Mouse (Mus musculus): ENCODE measurements around the gene Resf1. TPM values are rescaled to one million over a fixed set of nuclear protein-coding genes. Genes with fewer than 3 reads are reported as not detected.

The Resf1 gene
- polyA plus RNA-seq, 2 experiments, result 5.0 to 23.6 TPM

DNA sequence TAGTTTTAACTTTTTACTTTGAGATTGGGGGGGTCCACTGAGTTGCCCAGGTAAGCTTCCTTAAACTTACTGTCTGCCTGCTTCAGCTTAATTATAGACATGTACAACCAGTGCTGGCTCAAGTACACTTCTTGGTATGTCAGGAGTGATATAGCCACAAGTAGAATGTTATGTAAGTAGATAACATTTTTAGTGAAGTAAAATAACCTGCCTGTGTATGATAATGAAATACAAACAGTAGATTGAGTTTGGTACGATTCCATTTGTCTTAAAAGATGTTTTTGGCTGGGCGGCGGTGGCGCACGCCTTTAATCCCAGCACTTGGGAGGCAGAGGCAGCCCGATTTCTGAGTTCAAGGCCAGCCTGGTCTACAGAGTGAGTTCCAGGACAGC is 15.0 kb downstream of the Resf1 start:
- H3K36me3 ChIP-seq (replicated peaks; ENCODE audit: control insufficient read depth, insufficient read depth, low read depth), result peaks cover 54% of the 10 kb centered on the region
- no peak overlapping the region for H3K27ac ChIP-seq
- H3K27me3 ChIP-seq (ENCODE audit: control insufficient read depth, insufficient read depth, low read length), result no peaks in the 10 kb centered on the region
- no peak overlapping the region for H3K9ac ChIP-seq (replicated peaks)
- TF ChIP-seq CTCF (IDR thresholded peaks at IDR 0.05; ENCODE audit: low read depth) (no peak), EP300 (IDR thresholded peaks at IDR 0.05; ENCODE audit: low read depth) (no peak)
- no peak for ATAC-seq (ENCODE audit: insufficient read depth)
- H3K4me3 ChIP-seq (ENCODE audit: insufficient read depth in 1 of 2, low read depth in 2 of 2, low read length in 2 of 2), result no peak overlapping the region
- peaks cover 0 to 7% of the 10 kb centered on the region in 2 experiments; a peak in 2 of 4 replicates for H3K4me1 ChIP-seq (replicated peaks; ENCODE audit: control insufficient read depth in 2 of 2, insufficient read depth in 2 of 2, low read length in 1 of 2)
- no peak for DNase-seq (ENCODE audit: low read depth in 3 of 3, low spot score in 3 of 3)
- no peak overlapping the region for H3K4me2 ChIP-seq (ENCODE audit: low read depth)
- 90% methylated on average over 6 of the region's 6 CpGs for WGBS (ENCODE audit: insufficient replicate concordance)
- no peaks in the 10 kb centered on the region for H3K9me3 ChIP-seq (ENCODE audit: control insufficient read depth, low read length)

DNA sequence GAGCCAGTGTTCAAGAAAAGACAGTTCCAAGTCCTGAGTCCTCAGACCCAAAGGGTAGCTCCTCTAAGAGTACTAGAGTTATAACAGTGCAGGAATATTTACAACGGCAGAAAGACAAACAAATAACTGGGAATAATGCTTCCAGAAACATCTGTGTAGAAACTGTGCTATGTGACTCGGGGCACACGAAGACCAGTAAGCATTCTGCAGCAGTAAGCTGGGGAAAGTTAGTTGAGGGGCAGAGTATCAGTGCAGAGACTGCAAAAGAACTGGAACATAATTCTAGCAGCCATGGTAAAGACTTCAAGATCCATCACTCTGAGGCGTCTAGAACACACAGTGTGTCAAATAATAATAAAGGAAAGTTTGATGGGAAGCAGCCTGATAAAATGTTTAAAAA is 19.9 kb downstream of the Resf1 start:
- no peaks in the 10 kb centered on the region for H3K27me3 ChIP-seq (ENCODE audit: control insufficient read depth, insufficient read depth, low read length)
- H3K27ac ChIP-seq, result no peak overlapping the region
- no peak for ATAC-seq (ENCODE audit: insufficient read depth)
- peaks cover 0 to under 1% of the 10 kb centered on the region in 2 experiments; a peak in 1 of 4 replicates for H3K4me1 ChIP-seq (replicated peaks; ENCODE audit: control insufficient read depth in 2 of 2, insufficient read depth in 2 of 2, low read length in 1 of 2)
- DNase-seq (ENCODE audit: low read depth in 3 of 3, low spot score in 3 of 3), result no peak
- no peak overlapping the region for H3K9ac ChIP-seq (replicated peaks)
- TF ChIP-seq CTCF (IDR thresholded peaks at IDR 0.05; ENCODE audit: low read depth) (no peak), EP300 (IDR thresholded peaks at IDR 0.05; ENCODE audit: low read depth) (no peak)
- no peak overlapping the region for H3K4me2 ChIP-seq (ENCODE audit: low read depth)
- no peaks in the 10 kb centered on the region for H3K9me3 ChIP-seq (ENCODE audit: control insufficient read depth, low read length)
- H3K4me3 ChIP-seq (ENCODE audit: insufficient read depth in 1 of 2, low read depth in 2 of 2, low read length in 2 of 2), result no peak overlapping the region
- H3K36me3 ChIP-seq (replicated peaks; ENCODE audit: control insufficient read depth, insufficient read depth, low read depth), result peaks cover 45% of the 10 kb centered on the region
- 82% methylated on average over 4 of the region's 4 CpGs for WGBS (ENCODE audit: insufficient replicate concordance)

DNA sequence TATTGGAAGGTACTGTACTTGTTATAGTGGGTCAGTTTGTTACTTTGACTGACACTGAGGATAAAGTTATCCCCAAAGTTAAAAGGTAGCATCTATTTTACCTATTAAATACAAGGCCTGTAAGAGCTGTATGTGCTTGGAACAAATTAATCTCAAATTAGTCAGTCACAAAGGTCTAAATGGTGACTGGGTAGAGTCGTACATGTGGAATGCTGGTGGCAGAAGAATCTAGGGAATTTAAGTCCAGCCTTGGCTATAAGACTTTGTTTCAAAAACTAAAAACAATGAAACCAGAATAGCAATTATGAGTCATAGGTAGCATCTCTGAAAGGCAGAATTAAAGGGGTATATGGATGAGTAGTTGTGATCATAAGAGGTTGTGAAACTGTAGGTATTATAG is 21.1 kb downstream of the Resf1 start:
- no peak for DNase-seq (ENCODE audit: low read depth in 3 of 3, low spot score in 3 of 3)
- Histone ChIP-seq H3K9me3 (ENCODE audit: control insufficient read depth, low read length) (no peaks in the 10 kb centered on the region), H3K4me2 (ENCODE audit: low read depth) (no peak overlapping the region), H3K4me3 (ENCODE audit: insufficient read depth in 1 of 2, low read depth in 2 of 2, low read length in 2 of 2) (no peak overlapping the region), H3K36me3 (replicated peaks; ENCODE audit: control insufficient read depth, insufficient read depth, low read depth) (peaks cover 48% of the 10 kb centered on the region), H3K27ac (no peak overlapping the region), H3K27me3 (ENCODE audit: control insufficient read depth, insufficient read depth, low read length) (no peaks in the 10 kb centered on the region), H3K4me1 (replicated peaks; ENCODE audit: control insufficient read depth in 2 of 2, insufficient read depth in 2 of 2, low read length in 1 of 2) (no peaks in the 10 kb centered on the region), H3K9ac (replicated peaks) (no peak overlapping the region)
- ATAC-seq (ENCODE audit: insufficient read depth), result no peak
- TF ChIP-seq EP300 (IDR thresholded peaks at IDR 0.05; ENCODE audit: low read depth), result no peak
- no peak for TF ChIP-seq CTCF (IDR thresholded peaks at IDR 0.05; ENCODE audit: low read depth)
- whole genome bisulfite sequencing (ENCODE audit: insufficient replicate concordance), result 83% methylated on average over 1 of the region's 1 CpGs

DNA sequence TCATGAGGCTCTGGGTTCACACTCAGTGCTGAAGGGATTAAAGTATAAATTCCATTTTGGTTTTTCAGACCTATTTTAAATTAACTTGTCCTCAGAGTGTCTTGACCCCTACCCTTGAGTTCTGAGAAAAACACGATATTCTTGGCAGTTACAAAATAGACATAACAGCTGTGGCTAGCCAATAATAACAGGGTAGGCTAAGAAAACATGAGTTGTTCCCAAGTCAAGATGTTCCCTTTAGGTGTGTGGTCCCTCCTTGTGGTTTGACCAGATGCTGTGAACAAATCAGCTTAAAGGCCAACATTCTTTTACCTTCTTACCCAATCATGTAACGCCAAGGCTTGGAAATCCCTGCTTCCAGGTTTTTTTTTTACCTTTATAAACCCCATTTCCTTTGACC is 23.8 kb downstream of the Resf1 start:
- H3K4me2 ChIP-seq (ENCODE audit: low read depth), result no peak overlapping the region
- 87% methylated on average over 2 of the region's 2 CpGs for WGBS (ENCODE audit: insufficient replicate concordance)
- no peak overlapping the region for H3K27ac ChIP-seq

DNA sequence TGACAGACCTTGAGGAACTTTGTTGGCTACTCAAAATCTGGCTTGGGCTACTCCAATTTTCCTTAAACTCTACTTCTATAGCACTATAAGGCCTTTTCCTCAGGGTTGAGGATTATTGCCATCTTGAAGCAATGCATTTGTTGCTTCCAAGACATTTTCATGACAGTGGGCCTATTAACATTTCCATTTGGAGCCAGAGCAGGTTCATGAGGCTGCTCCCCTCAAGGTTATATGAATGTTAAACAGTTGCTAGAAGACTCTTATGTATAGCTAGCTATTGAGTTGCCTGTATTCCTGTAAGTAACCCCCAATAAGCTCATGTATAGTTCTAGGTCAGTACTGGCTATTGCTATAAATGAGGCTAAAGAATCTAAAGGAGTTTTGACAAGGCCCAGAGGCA is 28.8 kb downstream of the Resf1 start:
- no peak for ATAC-seq (ENCODE audit: insufficient read depth)
- Histone ChIP-seq H3K27ac (no peak overlapping the region), H3K4me2 (ENCODE audit: low read depth) (no peak overlapping the region), H3K27me3 (ENCODE audit: control insufficient read depth, insufficient read depth, low read length) (no peaks in the 10 kb centered on the region), H3K4me3 (ENCODE audit: insufficient read depth in 1 of 2, low read depth in 2 of 2, low read length in 2 of 2) (no peak overlapping the region), H3K9ac (replicated peaks) (no peak overlapping the region), H3K9me3 (ENCODE audit: control insufficient read depth, low read length) (no peaks in the 10 kb centered on the region), H3K4me1 (replicated peaks; ENCODE audit: control insufficient read depth in 2 of 2, insufficient read depth in 2 of 2, low read length in 1 of 2) (no peaks in the 10 kb centered on the region), H3K36me3 (replicated peaks; ENCODE audit: control insufficient read depth, insufficient read depth, low read depth) (peaks cover 16% of the 10 kb centered on the region)
- no peak for DNase-seq (ENCODE audit: low read depth in 3 of 3, low spot score in 3 of 3)
- no peak for TF ChIP-seq EP300 (IDR thresholded peaks at IDR 0.05; ENCODE audit: low read depth)
- TF ChIP-seq CTCF (IDR thresholded peaks at IDR 0.05; ENCODE audit: low read depth), result no peak

More for the DNA sequence above, 23.8 kb downstream of the Resf1 start:
- ATAC-seq (ENCODE audit: insufficient read depth) (no peak), DNase-seq (ENCODE audit: low read depth in 3 of 3, low spot score in 3 of 3) (no peak)
- TF ChIP-seq EP300 (IDR thresholded peaks at IDR 0.05; ENCODE audit: low read depth) (no peak), CTCF (IDR thresholded peaks at IDR 0.05; ENCODE audit: low read depth) (no peak)
- Histone ChIP-seq H3K9me3 (ENCODE audit: control insufficient read depth, low read length) (no peaks in the 10 kb centered on the region), H3K9ac (replicated peaks) (no peak overlapping the region), H3K27me3 (ENCODE audit: control insufficient read depth, insufficient read depth, low read length) (no peaks in the 10 kb centered on the region), H3K36me3 (replicated peaks; ENCODE audit: control insufficient read depth, insufficient read depth, low read depth) (peaks cover 29% of the 10 kb centered on the region), H3K4me3 (ENCODE audit: insufficient read depth in 1 of 2, low read depth in 2 of 2, low read length in 2 of 2) (no peak overlapping the region), H3K4me1 (replicated peaks; ENCODE audit: control insufficient read depth in 2 of 2, insufficient read depth in 2 of 2, low read length in 1 of 2) (no peaks in the 10 kb centered on the region)
